Mouse (Mus musculus) heart, adult 18-20 months (tissue): ENCODE data around the gene Rsph10b. TPM values are rescaled to one million over a fixed set of nuclear protein-coding genes. Genes with fewer than 3 reads are reported as not detected.
A peak's percentile ranks its signal among the peaks of the same experiment; 100 is the strongest.

Experiments
- DNase-seq, 2 experiments: peaks; one replicate each; pipeline ENCODE4 v3.0.0; 2021 to 2022; ENCODE audit warnings: mixed read lengths in 1 of 2
- total RNA-seq, 2 experiments: library from RNA; stranded (reverse); gene quantifications; 2 replicates each; pipeline ENCODE4 v1.2.3; 2021

Gene Rsph10b
- total RNA-seq, 2 experiments from 2014 or later = 0.22 to 0.90 TPM

- DNase-seq = no peak
These were observed 3.3 kb downstream of the Rsph10b start for GRCm38 (mm10) chr5:143936156-143936555.

DNA sequence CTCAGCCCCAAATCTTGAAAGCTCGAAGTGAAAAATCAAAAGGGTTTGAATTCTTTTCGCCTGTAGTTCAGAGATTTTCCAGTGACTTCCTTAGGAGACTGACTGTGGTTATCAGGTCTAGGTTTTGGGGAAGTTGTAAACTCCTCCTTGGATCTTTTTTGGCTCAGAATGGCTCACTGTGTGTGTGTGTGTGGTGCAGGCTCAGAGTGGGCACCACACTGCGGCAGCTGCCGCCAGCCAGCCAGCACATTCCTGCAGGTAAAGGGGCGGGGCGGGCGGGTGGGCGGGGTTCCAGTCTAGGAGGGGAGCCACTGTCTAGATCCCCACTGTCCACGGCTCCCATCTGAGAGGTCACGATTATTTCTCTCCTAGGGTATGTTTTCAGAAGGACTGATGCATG lies 8.8 kb downstream of the Rsph10b start:
- DNase-seq = no peak

DNA sequence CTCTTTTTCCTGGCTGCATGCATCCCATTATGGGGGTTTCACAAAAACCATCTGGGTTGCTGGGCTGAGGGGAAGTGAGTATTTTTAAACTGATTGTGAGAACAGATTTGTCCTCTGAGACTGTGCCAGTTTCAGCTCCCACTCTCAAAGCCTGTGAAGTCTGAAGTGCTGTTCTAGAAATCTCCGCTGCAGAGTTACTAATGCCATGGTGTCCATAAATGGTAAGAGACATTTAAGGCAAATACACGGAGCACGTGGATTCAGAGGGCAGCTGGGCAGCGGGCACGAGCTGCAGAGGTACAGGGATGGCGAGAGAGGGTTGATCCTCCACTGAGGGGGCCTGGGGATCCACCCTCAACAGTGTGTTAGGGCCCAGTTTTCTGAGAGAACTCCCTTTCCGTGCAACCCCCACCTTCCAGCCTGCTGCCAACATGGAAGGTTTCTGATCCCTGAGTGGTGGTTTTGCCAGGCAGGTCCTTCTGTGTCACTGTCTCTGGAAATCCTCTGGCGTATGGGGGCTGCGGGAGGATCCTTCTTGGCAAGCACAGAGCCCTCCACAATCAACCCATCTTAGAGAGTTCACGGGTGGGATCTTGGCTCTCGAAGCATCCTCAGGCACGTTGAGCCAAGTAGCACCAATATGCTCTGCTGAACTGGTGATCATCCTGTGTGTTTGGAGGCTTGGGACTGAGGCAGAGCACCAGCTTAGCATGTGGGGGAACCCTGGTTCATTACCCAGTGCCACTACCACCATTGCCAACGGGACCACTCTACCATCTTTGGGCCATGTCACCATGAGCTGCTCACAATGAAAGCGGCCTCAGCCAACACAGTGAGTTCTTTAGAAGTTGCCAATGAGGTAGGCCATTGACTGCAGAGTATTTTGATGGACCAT lies 10.6 kb downstream of the Rsph10b start:
- DNase-seq = no peak

DNA sequence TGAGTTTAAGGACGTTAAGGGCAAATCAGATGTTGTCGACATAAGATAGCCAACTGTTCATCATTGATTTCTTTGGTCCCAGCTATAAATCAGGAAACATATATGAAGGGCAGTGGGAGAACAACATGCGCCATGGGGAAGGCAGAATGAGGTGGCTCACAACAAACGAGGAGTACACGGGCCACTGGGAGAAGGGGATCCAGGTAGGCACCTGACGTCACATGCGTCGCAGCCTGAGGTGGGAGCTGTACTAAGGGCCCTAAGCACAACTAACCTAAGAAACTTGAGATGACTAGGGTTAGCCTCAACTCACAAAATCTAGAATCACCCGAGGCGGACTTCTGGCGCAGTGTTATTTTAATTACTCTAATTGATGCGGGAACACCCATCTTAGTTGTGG lies 15.5 kb downstream of the Rsph10b start:
- DNase-seq = no peak

DNA sequence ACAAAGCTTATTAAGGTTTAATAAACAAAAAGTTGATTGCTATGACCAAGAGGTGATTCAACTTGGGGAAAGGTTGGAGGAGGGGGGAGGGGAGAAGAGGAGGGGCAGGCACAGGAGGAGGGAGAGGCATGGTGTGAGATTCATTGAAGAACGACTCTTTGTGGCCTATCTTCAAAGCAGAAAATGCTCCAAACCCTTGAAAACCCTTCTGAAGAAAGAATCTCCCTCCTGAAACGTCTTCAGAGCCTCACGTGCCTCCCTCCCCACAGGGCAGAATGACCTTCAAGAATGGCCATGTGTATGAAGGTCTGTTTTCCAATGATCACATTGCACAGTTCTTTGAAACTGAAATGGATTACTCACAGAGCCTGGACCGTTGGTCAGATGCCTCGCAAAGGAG lies 17.2 kb downstream of the Rsph10b start:
- no peak for DNase-seq

DNA sequence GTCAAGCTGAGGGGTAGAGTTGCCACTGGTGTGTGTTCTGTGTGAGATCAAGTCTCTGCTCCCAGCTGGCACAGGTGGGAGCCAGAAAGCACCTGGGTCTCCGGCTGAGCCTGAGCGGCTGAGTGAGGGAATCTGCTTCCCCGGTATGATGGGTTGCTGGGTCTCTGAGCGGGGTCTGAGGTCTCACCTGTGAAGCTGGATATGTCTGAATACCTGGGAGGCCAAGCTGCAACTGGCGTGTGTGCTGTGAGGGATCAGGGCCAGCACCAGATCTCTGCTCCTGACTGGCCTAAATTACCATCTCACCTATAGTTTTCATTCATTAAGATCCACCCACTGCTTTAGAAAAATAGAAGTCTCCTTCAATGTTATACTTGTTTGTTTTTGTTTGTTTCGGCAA lies 24.3 kb downstream of the Rsph10b start:
- DNase-seq = no peak

DNA sequence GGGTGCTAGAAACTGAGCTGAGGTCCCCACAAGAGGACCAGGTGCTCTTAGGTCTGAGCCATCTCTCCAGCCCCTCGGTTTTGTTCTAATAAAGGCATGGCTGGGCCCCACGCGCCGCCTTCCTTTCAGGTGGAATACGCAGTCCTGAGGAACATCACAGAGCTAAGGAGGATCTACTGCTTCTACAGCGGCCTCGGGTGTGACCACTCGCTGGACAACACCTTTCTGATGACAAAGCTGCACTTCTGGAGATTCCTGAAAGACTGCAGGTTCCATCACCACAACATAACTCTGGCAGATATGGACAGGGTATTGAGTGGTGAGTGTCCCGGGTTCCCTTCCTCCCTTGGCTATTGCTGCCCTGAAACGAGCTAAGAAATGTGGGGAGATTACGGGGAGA lies 26.7 kb downstream of the Rsph10b start:
- DNase-seq = no peak

DNA sequence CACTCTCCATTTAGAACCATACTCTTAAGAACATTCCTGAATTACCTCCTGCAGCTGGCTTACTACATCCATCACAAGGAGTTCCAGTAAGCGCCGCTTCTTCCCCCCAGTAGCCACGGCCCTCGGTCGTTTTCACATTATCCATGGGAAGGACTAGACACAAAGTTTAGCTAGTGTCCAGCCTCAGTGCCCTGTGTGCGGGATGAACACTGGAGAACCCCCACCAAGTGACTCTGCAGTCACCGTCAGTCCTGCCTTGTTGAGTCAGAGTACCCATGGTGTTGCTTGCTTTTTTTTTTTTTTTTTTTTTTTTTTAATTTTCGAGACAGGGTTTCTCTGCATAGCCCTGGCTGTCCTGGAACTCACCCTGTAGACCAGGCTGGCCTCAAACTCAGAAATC lies 28.3 kb downstream of the Rsph10b start:
- no peak for DNase-seq

GRCm38 (mm10) chr5:143965586-143966345 lies 32.9 kb downstream of the Rsph10b start:
- no peak for DNase-seq

- no peak for DNase-seq
These were observed 33.8 kb downstream of the Rsph10b start for GRCm38 (mm10) chr5:143966671-143967070.

DNA sequence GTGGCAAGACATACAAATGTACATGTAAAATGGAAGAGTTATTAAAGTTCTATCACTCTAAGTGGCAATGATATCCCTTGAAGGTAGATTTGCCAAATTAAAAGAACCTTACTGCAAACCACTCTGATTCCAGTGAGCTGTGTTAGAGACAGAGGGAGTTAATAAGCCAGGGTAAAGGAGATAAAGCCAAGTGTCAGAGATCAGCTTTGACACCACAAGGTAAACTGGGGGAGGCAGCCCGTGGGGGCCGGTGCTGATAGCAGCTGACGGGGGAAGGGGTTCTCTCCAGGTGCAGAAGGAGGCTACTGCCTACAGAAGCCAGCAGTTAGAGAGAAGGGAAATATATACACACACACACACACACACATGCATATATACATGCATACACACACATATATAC lies 39.8 kb downstream of the Rsph10b start:
- no peak for DNase-seq

- peak; percentile 61 to 66 for DNase-seq
These were observed 42.2 kb downstream of the Rsph10b start for GRCm38 (mm10) chr5:143974931-143975630.

GRCm38 (mm10) chr5:143975631-143975933 lies 42.7 kb downstream of the Rsph10b start:
- no peak for DNase-seq

DNA sequence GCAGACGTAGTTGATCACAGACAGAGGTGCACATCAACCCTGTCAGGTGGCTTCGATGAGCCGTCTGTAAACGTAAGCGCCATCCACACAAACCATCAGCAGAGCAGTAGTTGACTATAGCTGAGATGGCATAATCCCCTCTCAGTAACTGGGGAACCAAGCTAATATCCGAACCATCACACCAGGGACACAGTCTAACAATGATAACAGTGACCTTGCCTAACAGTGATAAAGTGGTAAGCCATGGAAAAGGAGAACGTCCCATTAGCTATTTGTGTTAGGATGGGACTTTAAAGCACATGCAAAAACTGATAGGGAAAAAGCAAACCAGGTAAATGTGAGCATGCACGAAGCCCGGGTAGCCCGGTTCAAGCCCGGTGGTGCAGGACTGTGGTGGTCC lies 43.4 kb downstream of the Rsph10b start:
- DNase-seq = no peak

- DNase-seq = no peak
These were observed 44.0 kb downstream of the Rsph10b start for GRCm38 (mm10) chr5:143976726-143977431.

DNA sequence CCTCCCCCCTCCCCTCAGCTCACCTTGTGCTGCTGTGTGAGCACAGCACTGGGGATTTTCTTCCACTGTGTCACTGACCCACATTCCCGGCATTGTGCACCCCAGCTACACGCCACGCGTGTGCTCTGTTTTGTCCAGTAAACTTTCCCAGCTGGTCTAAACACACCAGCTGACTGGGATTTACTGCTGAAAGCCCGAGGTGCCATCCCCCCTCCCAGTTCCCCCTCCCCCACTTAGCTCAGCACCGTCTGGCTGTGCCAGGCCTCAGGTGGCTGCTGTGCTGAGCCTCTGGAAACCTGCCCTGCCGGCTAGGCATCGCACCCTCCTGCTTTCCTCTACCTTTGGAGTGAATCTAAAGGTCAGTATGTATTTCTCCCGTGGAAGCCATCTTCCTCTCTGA lies 48.0 kb downstream of the Rsph10b start:
- no peak for DNase-seq

DNA sequence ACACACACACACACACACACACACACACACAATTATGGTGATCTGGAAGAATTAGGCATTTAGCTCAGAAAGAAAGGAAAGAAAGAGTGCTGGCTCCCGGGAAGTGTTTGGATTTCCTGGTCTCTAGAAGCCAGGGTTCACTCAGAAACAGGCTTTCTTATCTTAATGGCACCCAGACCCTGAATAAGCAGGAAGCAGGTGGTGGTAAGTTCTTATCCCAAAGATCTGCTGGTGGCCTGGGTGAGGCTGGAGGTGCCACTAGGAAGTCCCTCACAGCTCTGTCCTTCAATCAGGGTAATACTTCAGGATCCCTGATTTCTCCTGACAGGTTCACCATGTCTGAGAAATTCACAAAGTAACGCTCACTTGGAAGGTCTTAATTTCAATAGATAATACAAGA lies 49.5 kb downstream of the Rsph10b start:
- no peak for DNase-seq

DNA sequence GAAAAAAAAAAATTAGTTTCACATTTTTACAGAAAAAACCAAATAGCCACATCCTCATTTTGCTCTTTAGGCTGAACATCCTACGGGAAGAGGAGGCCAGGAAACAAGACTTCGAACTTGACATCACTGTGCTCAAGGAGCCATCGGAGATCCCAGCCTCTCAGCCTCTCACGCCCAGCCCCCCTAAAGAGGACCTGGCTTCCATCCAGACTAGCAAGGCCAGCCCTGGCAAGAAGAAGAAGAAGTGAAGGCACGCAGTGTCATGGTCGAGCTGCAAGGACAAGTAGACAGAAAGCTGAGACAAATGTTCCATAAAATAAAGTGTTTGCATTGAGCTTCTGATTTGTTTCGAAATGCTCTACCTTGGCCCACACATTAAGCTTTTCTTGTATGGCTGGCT lies 52.5 kb downstream of the Rsph10b start:
- DNase-seq = no peak

DNA sequence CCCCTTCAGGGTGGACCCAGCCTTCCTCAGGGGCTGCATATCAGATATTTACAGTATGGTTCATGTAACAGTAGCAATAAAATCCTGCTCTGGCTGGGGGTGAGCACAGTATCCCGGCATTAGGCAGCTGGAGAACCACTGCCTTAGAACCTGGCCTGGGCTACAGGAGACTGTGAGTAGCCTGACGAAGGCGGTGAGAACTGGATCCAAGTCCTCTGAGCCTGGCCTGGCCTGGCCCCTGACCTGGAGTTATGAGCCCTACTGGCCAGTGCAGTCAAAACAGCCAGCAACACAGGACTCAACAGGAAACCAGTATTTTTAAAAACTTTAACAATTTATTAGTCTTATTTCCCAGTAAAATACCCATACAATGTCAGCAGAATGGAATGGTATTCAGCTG lies 54.8 kb downstream of the Rsph10b start:
- no peak for DNase-seq

GRCm38 (mm10) chr5:143989046-143989445 lies 56.2 kb downstream of the Rsph10b start:
- no peak for DNase-seq

- DNase-seq = peak in 1 of 2 experiments; percentile 14
These were observed 57.3 kb downstream of the Rsph10b start for GRCm38 (mm10) chr5:143990086-143990485.

- DNase-seq = no peak
These were observed 59.8 kb downstream of the Rsph10b start for GRCm38 (mm10) chr5:143992661-143993060.
